Mouse (Mus musculus): Measurements from ENCODE around the gene Zfp764. TPM values are rescaled to one million over a fixed set of nuclear protein-coding genes. Genes with fewer than 3 reads are reported as not detected.
"Not testable (repeated sequence)": the region's sequence is repeated elsewhere in the genome, so short reads cannot be mapped to it uniquely, and the experiment has no call there.

Gene Zfp764
- 6.7 and 6.8 TPM in 2 replicates for polyA plus RNA-seq (2016; fragmentation: Nextera tagmentation; extraction: Ambion mirVana)

DNA sequence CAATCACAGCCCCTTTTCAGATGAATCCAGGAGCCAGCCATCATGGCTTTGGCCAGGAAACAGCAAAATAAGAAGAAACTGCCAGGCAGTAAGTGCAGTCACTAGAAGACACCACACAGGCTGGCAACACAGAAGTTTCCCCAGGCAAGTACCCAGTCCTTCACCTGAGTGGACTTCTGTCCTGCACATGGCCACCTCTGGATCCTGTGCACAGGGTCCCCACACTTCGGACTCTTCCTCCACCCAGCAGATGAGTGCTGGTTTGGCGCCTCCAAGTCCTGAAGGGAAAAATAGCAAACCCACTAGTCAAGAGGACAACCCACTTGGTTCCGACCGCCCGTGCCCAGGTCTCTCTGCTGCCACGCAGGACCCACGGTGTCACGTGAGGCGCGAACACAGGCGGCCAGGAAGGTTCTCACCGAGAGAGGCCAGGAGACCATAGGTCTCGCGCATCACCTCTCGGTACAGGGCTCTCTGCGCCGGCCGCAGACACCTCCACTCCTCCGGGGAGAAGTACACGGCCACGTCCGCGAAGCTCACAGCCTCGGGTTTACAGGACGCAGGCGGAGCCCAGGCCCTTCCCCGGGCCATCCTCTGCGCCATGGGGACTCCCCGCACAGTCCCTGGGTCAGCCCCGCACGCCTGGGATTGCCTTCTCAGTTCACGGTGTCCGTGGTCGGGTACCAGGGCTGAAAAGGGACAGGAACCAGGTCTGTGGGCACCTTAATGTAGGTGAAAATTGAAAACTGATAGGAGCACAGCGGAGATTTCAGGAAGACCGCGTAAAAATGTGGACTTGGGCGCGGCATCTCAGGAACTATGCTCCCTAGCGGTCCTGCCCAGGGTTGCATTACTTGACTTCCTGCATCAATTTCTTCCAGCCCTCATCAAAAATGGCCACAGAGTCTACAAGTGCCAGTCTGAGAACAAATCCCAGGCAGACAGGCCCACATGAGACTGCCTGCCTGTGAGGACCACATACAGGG, at the start of gene Zfp764:
Gene Zfp764 (minus strand): TSS at position 821 of the 986 bp plus-strand sequence.
- H3K4me1 ChIP-seq, H3K36me3 ChIP-seq, H3K27me3 ChIP-seq, H3K9me3 ChIP-seq: not testable (repeated sequence)
- Histone ChIP-seq H3K9ac (replicated peaks) (peak within 1 kb of the TSS; percentile 83), H3K4me3 (peak within 1 kb of the TSS; percentile 57), H3K27ac (replicated peaks) (peak within 1 kb of the TSS; percentile 66; the same call in 1 of the 2 replicates), H3K4me2 (replicated peaks) (peak within 1 kb of the TSS; percentile 91)
- ATAC-seq (ENCODE audit: low FRiP score, low read depth) = peak; percentile 86
- 7% methylated on average over 40 of the region's 40 CpGs for WGBS

DNA sequence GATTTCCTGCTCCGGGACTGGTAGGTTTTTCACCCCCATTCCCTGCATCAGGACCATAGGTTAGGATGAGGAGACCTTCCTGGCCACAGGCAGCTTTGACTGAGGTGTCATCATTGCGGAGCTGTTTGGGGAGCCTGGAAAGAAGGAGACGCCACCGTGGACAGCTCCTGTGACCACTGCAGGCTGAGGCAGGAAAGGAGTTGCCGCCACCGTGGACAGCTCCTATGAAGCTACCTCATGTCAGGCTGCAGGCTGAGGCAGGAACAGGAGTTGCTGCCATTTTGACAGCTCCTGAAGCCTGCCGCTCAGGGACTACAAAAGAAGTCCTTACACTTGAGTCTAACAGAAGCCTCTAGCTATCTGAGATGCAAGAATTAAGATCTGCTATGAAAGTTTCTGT, 48.3 kb upstream of the Zfp764 start:
- Histone ChIP-seq H3K27ac (replicated peaks) (no peak overlapping the region), H3K27me3 (no peaks in the 10 kb centered on the region), H3K4me2 (replicated peaks) (no peak overlapping the region), H3K9ac (replicated peaks) (no peak overlapping the region), H3K9me3 (0 out of 2 replicates have a peak, but pooled peaks cover 5% of the 10 kb centered on the region), H3K4me1 (peaks cover 32% of the 10 kb centered on the region), H3K4me3 (no peak overlapping the region), H3K36me3 (peaks cover 51% of the 10 kb centered on the region)
- 92% methylated on average over 7 of the region's 7 CpGs for WGBS
- no peak for ATAC-seq (ENCODE audit: low FRiP score, low read depth)

DNA sequence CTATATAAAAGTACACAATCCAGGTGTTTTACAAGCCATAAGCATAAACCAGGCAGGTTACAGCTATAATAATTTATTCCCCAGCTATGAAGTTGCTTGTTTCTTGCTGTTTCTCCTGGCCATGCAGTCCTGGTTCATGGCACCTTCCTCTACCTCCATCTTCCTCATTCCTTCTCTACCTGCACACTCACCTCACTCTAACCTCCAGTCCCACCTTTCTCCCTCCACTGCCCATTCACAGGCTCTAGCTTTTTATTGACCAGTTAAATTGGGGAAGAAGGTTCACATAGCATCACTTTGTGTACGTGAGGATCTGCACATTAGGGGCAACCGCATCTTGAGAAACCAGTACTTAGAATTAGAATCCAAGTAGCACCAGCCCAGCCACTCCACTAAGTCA, 46.4 kb upstream of the Zfp764 start:
- Histone ChIP-seq H3K4me3 (no peak overlapping the region), H3K9ac (replicated peaks) (no peak overlapping the region), H3K4me1 (peaks cover 40% of the 10 kb centered on the region), H3K36me3 (peaks cover 40% of the 10 kb centered on the region), H3K4me2 (replicated peaks) (no peak overlapping the region), H3K27ac (replicated peaks) (no peak overlapping the region), H3K27me3 (no peaks in the 10 kb centered on the region), H3K9me3 (0 out of 2 replicates have a peak, but pooled peaks cover 5% of the 10 kb centered on the region)
- 96% methylated on average over 2 of the region's 2 CpGs for WGBS
- ATAC-seq (ENCODE audit: low FRiP score, low read depth) = no peak

DNA sequence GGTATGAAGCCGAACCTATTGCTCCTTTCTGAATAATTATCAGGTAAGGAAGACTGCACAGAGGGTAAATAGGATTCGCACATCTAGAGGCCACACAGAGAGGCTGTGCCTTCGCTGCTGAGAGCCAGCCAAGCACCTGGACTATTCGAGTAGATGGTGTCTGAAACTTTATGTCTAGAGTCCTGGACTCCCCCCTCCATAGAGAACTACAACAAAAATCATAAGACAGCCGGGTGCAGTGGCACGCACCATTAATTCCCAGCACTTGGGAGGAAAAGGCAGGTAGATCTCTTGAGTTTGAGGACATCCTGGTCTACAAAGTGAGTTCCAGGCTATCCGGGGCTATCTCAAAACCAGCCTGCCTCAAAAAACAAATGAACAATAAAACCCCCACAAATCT, 43.3 kb upstream of the Zfp764 start:
- H3K27me3 ChIP-seq = no peaks in the 10 kb centered on the region

DNA sequence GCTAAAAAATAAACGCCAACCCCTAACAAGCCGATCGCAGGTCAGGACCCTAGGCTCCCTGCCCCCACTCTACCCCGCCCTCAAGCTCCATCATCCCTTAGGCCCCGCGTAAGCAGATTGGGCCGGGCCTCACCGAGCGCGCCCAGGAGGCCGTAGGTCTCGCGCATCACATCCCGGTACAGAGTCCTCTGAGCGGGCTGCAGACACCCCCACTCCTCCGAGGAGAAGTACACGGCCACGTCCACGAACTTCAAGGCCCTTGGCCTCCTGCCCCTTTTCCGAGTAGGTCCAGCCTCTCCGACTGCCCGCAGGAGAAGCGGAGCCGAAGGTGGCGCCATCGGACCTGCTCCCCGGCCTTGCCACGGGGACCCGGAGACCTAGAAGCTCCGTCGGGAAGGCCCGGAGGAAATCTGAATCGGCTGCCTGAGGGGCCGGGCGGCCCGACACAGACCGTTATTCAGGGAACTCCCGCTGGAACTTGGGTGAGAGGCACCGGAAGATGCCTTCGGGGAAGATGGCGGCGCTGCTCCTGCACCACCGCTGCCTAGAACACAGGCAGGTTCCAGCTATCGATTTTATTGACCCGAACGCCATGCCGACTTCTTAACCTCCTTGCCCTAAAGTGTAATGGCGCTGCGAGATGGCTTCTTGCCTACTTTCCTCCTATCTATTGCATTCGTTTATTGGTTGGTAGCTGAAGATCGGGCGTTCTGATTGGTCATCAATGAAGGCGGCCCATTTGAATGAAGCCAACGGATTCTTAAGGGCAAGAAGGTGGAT, 42.1 kb upstream of the Zfp764 start, which contains the start of gene Zfp689:
Gene Zfp689 (minus strand): TSS at position 638 of the 780 bp plus-strand sequence.
- peaks cover 46% of the 10 kb centered on the region for H3K4me1 ChIP-seq

More for the DNA sequence above, 43.3 kb upstream of the Zfp764 start:
- peaks cover 46% of the 10 kb centered on the region for H3K4me1 ChIP-seq
- H3K4me2 ChIP-seq (replicated peaks) = peak overlapping the region; percentile 81
- H3K9me3 ChIP-seq = no peaks in the 10 kb centered on the region
- ATAC-seq (ENCODE audit: low FRiP score, low read depth) = no peak
- H3K27ac ChIP-seq (replicated peaks) = no peak overlapping the region; the same call in 1 of the 2 replicates
- H3K4me3 ChIP-seq = peak overlapping the region; percentile 93
- peaks cover 33% of the 10 kb centered on the region for H3K36me3 ChIP-seq
- 87% methylated on average over 7 of the region's 7 CpGs for WGBS
- peak overlapping the region; percentile 71 for H3K9ac ChIP-seq (replicated peaks)

DNA sequence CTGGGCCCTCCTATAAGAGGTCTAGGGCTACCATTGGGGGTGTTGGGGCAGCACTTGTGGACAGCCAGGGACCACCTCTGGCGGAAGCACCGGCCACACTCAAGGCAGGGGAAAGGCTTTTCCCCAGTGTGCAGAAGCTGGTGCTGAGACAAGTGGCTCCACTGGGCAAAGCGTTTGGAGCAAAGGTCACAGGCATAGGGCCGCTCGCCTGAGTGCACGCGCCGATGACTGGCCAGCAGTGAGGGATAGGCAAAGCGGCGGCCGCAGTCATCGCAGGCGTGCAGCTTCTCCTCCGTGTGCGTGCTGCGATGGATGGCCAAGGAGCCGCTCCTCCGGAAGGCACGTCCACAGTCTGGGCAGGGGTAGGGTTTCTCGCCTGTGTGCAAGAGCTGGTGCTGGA, 37.4 kb upstream of the Zfp764 start:
- Histone ChIP-seq H3K4me2 (replicated peaks) (no peak overlapping the region), H3K27ac (replicated peaks) (no peak overlapping the region), H3K4me3 (no peak overlapping the region), H3K27me3 (no peaks in the 10 kb centered on the region), H3K9ac (replicated peaks) (no peak overlapping the region), H3K4me1 (peaks cover 8% of the 10 kb centered on the region), H3K36me3 (peaks cover 48% of the 10 kb centered on the region), H3K9me3 (no peaks in the 10 kb centered on the region)
- no peak for ATAC-seq (ENCODE audit: low FRiP score, low read depth)
- WGBS = 93% methylated on average over 20 of the region's 20 CpGs

More for the DNA sequence above, 42.1 kb upstream of the Zfp764 start, which contains the start of gene Zfp689:
- ATAC-seq (ENCODE audit: low FRiP score, low read depth) = peak; percentile 89
- Histone ChIP-seq H3K4me2 (replicated peaks) (peak within 1 kb of the TSS; percentile 81), H3K36me3 (peaks cover 41% of the 10 kb centered on the region), H3K9ac (replicated peaks) (peak within 1 kb of the TSS; percentile 85), H3K9me3 (no peaks in the 10 kb centered on the region), H3K27ac (replicated peaks) (peak within 1 kb of the TSS; percentile 96), H3K4me3 (peak within 1 kb of the TSS; percentile 93), H3K27me3 (no peaks in the 10 kb centered on the region)
- WGBS = under 1% methylated on average over 54 of the region's 54 CpGs

DNA sequence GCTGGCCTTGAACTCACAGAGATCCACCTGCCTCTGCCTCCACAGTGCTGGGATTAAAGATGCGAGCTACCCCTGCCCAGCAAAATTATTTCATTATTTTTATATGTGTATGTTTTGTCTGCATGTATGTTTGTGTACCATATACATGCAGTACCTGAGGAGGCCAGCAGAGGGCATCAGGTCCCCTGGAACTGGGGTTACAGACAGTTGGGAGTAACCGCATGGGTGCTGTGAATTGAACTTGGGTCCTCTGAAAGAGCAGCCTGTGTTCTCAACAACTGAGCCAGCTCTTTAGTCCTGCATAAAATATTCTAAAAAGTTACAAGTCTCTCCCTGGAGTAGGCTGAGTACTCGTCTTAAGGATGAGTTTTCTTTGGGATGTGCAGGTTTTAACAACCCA, 31.1 kb upstream of the Zfp764 start:
- Histone ChIP-seq H3K27me3 (no peaks in the 10 kb centered on the region), H3K9ac (replicated peaks) (no peak overlapping the region), H3K4me2 (replicated peaks) (no peak overlapping the region), H3K36me3 (peaks cover 8% of the 10 kb centered on the region), H3K4me3 (no peak overlapping the region), H3K4me1 (no peaks in the 10 kb centered on the region), H3K9me3 (peaks cover 13% of the 10 kb centered on the region; the same call in 1 of the 2 replicates), H3K27ac (replicated peaks) (no peak overlapping the region)
- no peak for ATAC-seq (ENCODE audit: low FRiP score, low read depth)
- WGBS = 91% methylated on average over 3 of the region's 3 CpGs

DNA sequence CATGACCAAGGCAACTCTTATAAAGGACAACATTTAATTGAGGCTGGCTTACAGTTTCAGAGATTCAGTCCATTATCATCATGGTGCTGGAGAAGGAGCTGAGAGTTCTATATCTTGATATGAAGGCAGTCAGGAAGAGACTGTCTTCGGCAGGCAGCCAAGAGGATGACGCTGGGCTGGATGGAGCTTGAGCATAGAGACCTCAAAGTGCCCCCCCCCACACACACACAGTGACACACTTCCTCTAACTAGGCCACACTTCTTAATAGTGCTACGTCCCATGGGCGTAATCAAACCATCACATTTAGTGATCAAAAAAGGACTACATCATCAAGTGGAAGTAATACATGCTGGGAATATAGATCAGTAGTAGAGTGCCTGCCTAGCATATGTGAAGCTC, 28.6 kb upstream of the Zfp764 start:
- Histone ChIP-seq H3K9me3 (peaks cover 13% of the 10 kb centered on the region; the same call in 1 of the 2 replicates), H3K9ac (replicated peaks) (no peak overlapping the region), H3K27ac (replicated peaks) (no peak overlapping the region), H3K4me2 (replicated peaks) (no peak overlapping the region), H3K27me3 (no peaks in the 10 kb centered on the region), H3K4me3 (no peak overlapping the region), H3K4me1 (no peaks in the 10 kb centered on the region), H3K36me3 (no peaks in the 10 kb centered on the region)
- ATAC-seq (ENCODE audit: low FRiP score, low read depth) = no peak
- 83% methylated on average over 4 of the region's 4 CpGs for WGBS

DNA sequence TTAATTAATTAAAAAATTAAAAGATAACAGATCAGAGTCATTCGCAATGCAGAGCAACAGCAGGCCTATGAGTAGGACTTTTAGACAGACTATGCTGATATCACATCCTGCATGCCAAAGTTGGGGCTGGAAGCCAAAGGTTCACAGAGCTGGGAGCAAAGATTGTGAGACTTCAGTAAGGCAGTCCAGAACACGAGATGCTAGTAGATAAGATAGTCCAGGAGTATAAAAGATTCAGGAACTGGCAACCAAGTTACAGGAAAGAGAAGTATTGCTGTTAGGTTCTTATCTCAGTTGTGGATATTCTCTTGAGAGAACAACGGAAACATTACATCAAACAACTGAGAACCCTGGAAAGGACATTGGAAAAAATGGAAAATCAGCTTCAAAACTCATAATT, 19.7 kb upstream of the Zfp764 start:
- no peak overlapping the region for H3K27ac ChIP-seq (replicated peaks)
- no peak overlapping the region for H3K9ac ChIP-seq (replicated peaks)
- H3K4me3 ChIP-seq = no peak overlapping the region
- H3K4me1 ChIP-seq = peaks cover 6% of the 10 kb centered on the region
- H3K4me2 ChIP-seq (replicated peaks) = no peak overlapping the region
- WGBS = 73% methylated on average over 3 of the region's 3 CpGs
- no peaks in the 10 kb centered on the region for H3K9me3 ChIP-seq
- H3K36me3 ChIP-seq = no peaks in the 10 kb centered on the region
- no peak for ATAC-seq (ENCODE audit: low FRiP score, low read depth)
- peaks cover 22% of the 10 kb centered on the region for H3K27me3 ChIP-seq

DNA sequence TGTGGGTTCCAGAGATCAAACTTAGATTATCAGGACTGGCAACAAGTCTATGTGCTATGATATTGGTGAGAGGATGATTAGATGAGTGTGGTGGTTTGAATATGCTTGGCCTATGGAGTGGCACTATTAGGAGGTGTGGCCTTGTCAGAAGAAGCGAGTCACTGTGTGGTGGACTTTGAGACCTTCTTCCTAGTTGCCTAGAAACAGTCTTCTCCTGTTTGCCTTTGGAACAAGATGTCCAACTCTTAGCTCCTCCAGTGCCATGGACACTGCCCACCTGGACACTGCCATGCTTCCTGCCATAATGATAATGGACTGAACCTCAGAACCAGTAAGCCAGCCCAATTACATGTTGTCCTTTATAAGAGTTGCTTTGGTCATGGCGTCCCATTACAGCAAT, 19.3 kb upstream of the Zfp764 start:
- peaks cover 22% of the 10 kb centered on the region for H3K27me3 ChIP-seq
- H3K27ac ChIP-seq (replicated peaks) = no peak overlapping the region
- peaks cover 11% of the 10 kb centered on the region for H3K4me1 ChIP-seq
- no peak overlapping the region for H3K9ac ChIP-seq (replicated peaks)
- H3K4me2 ChIP-seq (replicated peaks) = no peak overlapping the region
- no peak for ATAC-seq (ENCODE audit: low FRiP score, low read depth)
- no peaks in the 10 kb centered on the region for H3K9me3 ChIP-seq
- WGBS = 87% methylated on average over 2 of the region's 2 CpGs
- H3K4me3 ChIP-seq = no peak overlapping the region
- H3K36me3 ChIP-seq = no peaks in the 10 kb centered on the region

DNA sequence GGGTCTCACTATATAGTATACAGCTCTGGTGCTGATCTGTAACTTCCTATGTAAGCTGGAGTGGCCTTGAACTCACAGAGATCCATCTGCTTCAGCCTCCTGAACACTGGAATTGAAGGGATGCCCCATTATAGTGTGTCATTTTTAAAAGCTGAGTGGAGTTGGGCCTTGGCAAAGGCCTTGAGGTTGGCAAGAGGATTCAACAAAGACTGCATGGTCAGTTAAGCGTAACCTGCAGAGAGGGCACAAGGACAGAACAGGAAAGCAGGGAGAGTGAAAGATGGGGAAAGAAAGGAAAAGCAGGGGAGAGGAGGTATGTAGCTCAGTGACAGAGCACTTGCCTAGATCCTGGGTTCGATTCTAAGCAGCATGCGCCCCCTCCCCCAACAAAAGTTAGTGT, 18.7 kb upstream of the Zfp764 start:
- 88% methylated on average over 3 of the region's 3 CpGs for WGBS
- H3K9me3 ChIP-seq = no peaks in the 10 kb centered on the region
- no peak overlapping the region for H3K4me2 ChIP-seq (replicated peaks)
- peaks cover 22% of the 10 kb centered on the region for H3K27me3 ChIP-seq
- peaks cover 14% of the 10 kb centered on the region for H3K4me1 ChIP-seq
- no peak for ATAC-seq (ENCODE audit: low FRiP score, low read depth)
- H3K4me3 ChIP-seq = no peak overlapping the region
- H3K27ac ChIP-seq (replicated peaks) = no peak overlapping the region
- H3K9ac ChIP-seq (replicated peaks) = no peak overlapping the region
- no peaks in the 10 kb centered on the region for H3K36me3 ChIP-seq
